Mouse (Mus musculus) spleen, embryonic (tissue): ENCODE data around the gene Phactr2.
"Not testable (repeated sequence)": the region's sequence is repeated elsewhere in the genome, so short reads cannot be mapped to it uniquely, and the experiment has no call there.

Experiments used
- CTCF ChIA-PET: fragments of 350-600 bp; sonication (Branson Sonifier 250); formaldehyde crosslinking; loops from one replicate; lab custom pipeline; 2022; lab: Charles Lee

The Phactr2 gene

GRCm38 (mm10) chr10:13220061-13220460 lies 254.2 kb downstream of the Phactr2 start:
- CTCF ChIA-PET = no interaction called here

GRCm38 (mm10) chr10:13213956-13214355 lies 260.3 kb downstream of the Phactr2 start:
- CTCF ChIA-PET = no interaction called here

- CTCF ChIA-PET = no interaction called here
These were observed 261.4 kb downstream of the Phactr2 start for GRCm38 (mm10) chr10:13212829-13213228.

GRCm38 (mm10) chr10:13212326-13212725 lies 261.9 kb downstream of the Phactr2 start:
- CTCF ChIA-PET = no interaction called here

GRCm38 (mm10) chr10:13209930-13210637 lies 264.1 kb downstream of the Phactr2 start:
- CTCF ChIA-PET = interaction anchor here (0.7 kb wide), 1 partner anchor 216 kb away, joined by 7 read pairs; no protein-coding TSS in a partner anchor

GRCm38 (mm10) chr10:13209506-13209905 lies 264.7 kb downstream of the Phactr2 start:
- CTCF ChIA-PET = interaction anchor here (0.7 kb wide), 1 partner anchor 217 kb away, joined by 7 read pairs; no protein-coding TSS in a partner anchor

- CTCF ChIA-PET = interaction anchor here (0.7 kb wide), 1 partner anchor 217 kb away, joined by 7 read pairs; no protein-coding TSS in a partner anchor
These were observed 265.2 kb downstream of the Phactr2 start for GRCm38 (mm10) chr10:13209061-13209460.

GRCm38 (mm10) chr10:13201741-13202293 lies 272.4 kb downstream of the Phactr2 start:
- CTCF ChIA-PET = no interaction called here

GRCm38 (mm10) chr10:13200862-13201261 lies 273.4 kb downstream of the Phactr2 start:
- CTCF ChIA-PET = no interaction called here

GRCm38 (mm10) chr10:13199234-13199633 lies 275.0 kb downstream of the Phactr2 start:
- CTCF ChIA-PET = no interaction called here

- CTCF ChIA-PET = interaction anchor here (0.7 kb wide), 1 partner anchor 480 kb away, joined by 7 read pairs; no protein-coding TSS in a partner anchor
These were observed 277.2 kb downstream of the Phactr2 start for GRCm38 (mm10) chr10:13196872-13197507.

GRCm38 (mm10) chr10:13193496-13193895 lies 280.7 kb downstream of the Phactr2 start:
- CTCF ChIA-PET = not testable (repeated sequence)

GRCm38 (mm10) chr10:13192731-13193351 lies 281.4 kb downstream of the Phactr2 start, which contains the start of gene Ltv1:
Gene Ltv1 (minus strand): TSS chr10:13193168.
- CTCF ChIA-PET = no interaction called here

- CTCF ChIA-PET = no interaction called here
These were observed 284.3 kb downstream of the Phactr2 start for GRCm38 (mm10) chr10:13189881-13190280.

- CTCF ChIA-PET = no interaction called here
These were observed 287.5 kb downstream of the Phactr2 start for GRCm38 (mm10) chr10:13186754-13187153.

- CTCF ChIA-PET = no interaction called here
These were observed 289.9 kb downstream of the Phactr2 start for GRCm38 (mm10) chr10:13184170-13184766.

- CTCF ChIA-PET = no interaction called here
These were observed 294.0 kb downstream of the Phactr2 start for GRCm38 (mm10) chr10:13180211-13180610.

- CTCF ChIA-PET = interaction anchor here (0.7 kb wide), 1 partner anchor 673 kb away, joined by 3 read pairs; no protein-coding TSS in a partner anchor
These were observed 296.1 kb downstream of the Phactr2 start, which contains the start of gene Zc2hc1b for GRCm38 (mm10) chr10:13177973-13178624. Gene Zc2hc1b (minus strand): TSS chr10:13178023.

- CTCF ChIA-PET = no interaction called here
These were observed 298.3 kb downstream of the Phactr2 start for GRCm38 (mm10) chr10:13175866-13176265.

- CTCF ChIA-PET = no interaction called here
These were observed 301.4 kb downstream of the Phactr2 start for GRCm38 (mm10) chr10:13172798-13173221.

- CTCF ChIA-PET = no interaction called here
These were observed 302.8 kb downstream of the Phactr2 start for GRCm38 (mm10) chr10:13171461-13171860.
